Mouse (Mus musculus): ENCODE data around the gene Gla. TPM values are rescaled to one million over a fixed set of nuclear protein-coding genes. Genes with fewer than 3 reads are reported as not detected.

Gene Gla
- polyA plus RNA-seq, 1 experiment from 2014 or later: 5.1 TPM

DNA sequence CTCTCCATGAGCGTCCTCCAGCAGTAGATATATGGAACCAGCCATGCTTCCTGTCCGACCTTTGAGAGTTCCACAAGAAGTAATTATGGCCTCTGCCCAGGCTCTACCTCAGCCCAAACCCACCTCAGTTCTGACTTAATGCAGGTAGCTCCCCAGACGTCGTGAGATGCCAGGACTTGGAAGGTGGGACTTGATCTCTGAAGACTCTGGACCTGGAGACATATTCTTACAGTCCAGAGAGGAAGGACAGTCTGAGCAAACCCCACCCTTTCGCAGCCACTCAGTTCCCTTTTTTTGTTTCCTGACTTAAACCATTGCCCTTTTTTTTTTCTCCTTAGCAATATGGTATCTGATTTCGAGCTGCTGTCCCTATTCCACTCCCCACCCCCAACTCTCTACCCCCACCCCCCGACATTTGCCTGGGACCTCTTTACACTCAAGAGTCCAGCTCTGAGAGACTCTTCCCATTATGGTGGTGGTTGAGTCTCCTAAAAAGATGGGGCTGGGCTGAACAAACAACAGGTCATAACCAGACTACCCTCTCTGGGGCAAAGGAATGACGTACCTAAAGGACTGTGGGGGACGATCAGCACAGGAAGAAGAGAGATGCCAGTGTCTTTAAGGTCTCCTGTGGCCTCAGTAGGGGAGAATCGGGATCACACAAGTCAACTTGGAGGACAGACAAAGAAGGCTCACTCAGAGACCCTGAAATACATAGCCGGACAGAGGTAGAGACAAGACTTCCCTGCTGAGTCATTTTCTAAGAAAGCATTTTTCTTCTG, 17.8 kb downstream of the Gla start, which contains the start of gene Btk:
Gene Btk (minus strand): TSS at position 683 of the 782 bp plus-strand sequence.
- DNase-seq (ENCODE audit: low spot score): no peak
- WGBS: 84% methylated on average over 11 of the region's 11 CpGs
- H3K4me1 ChIP-seq (ENCODE audit: control insufficient read depth, insufficient read depth, low read length): no peaks in the 10 kb centered on the region
- no peak within 1 kb of the TSS for H3K27ac ChIP-seq (replicated peaks; ENCODE audit: low read depth, low read length)
- H3K9me3 ChIP-seq (ENCODE audit: control insufficient read depth, low read length): no peaks in the 10 kb centered on the region
- no peak within 1 kb of the TSS for H3K9ac ChIP-seq (ENCODE audit: low read length)
- H3K4me2 ChIP-seq (ENCODE audit: low read depth, severe bottlenecking): no peak within 1 kb of the TSS
- no peak within 1 kb of the TSS for H3K4me3 ChIP-seq (ENCODE audit: low read depth, low read length)
- no peaks in the 10 kb centered on the region for H3K27me3 ChIP-seq (ENCODE audit: control insufficient read depth, insufficient read depth, low read length)
- ATAC-seq (ENCODE audit: insufficient number of reproducible peaks, low FRiP score, low TSS enrichment, low read depth): no peak
- H3K36me3 ChIP-seq (ENCODE audit: control insufficient read depth, insufficient read depth, low read length): no peaks in the 10 kb centered on the region; the same call in 1 of the 2 replicates

DNA sequence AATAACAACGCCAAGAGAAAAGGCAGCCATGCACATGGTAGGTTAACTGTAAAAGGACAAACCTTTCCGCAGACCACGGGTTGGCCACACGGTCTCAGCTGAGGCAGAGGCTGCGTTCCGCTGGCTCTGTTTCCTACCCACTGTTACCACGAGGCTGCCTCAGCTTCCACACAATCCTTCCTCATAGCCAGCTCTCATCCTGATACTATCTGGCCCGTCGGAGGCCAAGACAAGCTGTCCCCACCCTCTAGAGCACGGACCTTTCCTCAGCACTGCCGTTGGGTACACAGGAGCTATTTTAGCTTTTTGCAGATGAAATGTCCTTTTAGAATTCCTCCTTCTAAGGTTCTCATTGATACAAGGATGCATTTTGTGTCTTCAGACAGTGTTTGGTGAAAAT, 18.7 kb downstream of the Gla start:
- no peaks in the 10 kb centered on the region for H3K9me3 ChIP-seq (ENCODE audit: control insufficient read depth, low read length)
- no peak overlapping the region for H3K4me3 ChIP-seq (ENCODE audit: low read depth, low read length)
- no peaks in the 10 kb centered on the region for H3K27me3 ChIP-seq (ENCODE audit: control insufficient read depth, insufficient read depth, low read length)
- no peaks in the 10 kb centered on the region for H3K36me3 ChIP-seq (ENCODE audit: control insufficient read depth, insufficient read depth, low read length)
- H3K27ac ChIP-seq (replicated peaks; ENCODE audit: low read depth, low read length): no peak overlapping the region
- WGBS: 92% methylated on average over 11 of the region's 11 CpGs
- H3K4me1 ChIP-seq (ENCODE audit: control insufficient read depth, insufficient read depth, low read length): no peaks in the 10 kb centered on the region
- ATAC-seq (ENCODE audit: insufficient number of reproducible peaks, low FRiP score, low TSS enrichment, low read depth) (no peak), DNase-seq (ENCODE audit: low spot score) (no peak)
- no peak overlapping the region for H3K4me2 ChIP-seq (ENCODE audit: low read depth, severe bottlenecking)
- no peak overlapping the region for H3K9ac ChIP-seq (ENCODE audit: low read length)

DNA sequence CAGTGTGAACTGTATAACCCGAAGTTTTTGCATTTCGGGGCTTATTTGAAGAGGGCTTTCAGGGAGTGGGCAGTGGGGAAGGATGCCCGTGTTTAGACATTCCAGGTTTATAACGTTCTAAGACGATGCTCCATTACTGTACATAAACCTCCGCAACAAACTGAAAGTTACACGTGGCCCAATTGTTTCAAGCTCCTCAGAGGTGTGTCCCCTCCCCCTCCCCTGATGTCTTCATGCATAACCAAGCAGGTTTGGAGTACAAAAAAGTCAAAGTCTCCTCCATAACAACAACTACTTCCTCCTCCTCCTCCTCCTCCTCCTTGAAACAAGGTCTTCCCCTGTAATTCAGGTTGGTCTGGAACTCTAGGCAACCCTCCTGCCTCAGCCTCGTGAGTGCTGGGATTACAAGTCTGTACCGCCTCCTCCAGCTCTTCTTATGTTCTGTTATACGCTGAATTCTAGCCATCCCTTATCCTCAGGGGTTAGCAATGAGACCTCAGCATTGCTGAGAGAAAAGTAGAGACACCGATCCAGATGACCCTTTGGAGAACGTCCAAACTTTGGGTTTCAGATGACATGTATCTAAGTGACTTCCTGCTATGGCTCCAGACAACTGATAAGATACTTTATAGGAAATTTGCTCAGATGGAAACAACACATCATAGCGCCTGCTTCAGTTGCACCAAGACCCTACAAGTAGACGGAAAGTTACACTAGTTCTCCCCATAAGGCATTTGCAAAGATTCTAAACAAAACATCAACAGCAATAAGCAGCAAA, 20.2 kb downstream of the Gla start:
- Histone ChIP-seq H3K27me3 (ENCODE audit: control insufficient read depth, insufficient read depth, low read length) (no peaks in the 10 kb centered on the region), H3K4me2 (ENCODE audit: low read depth, severe bottlenecking) (no peak overlapping the region), H3K9ac (ENCODE audit: low read length) (no peak overlapping the region), H3K9me3 (ENCODE audit: control insufficient read depth, low read length) (no peaks in the 10 kb centered on the region), H3K4me1 (ENCODE audit: control insufficient read depth, insufficient read depth, low read length) (no peaks in the 10 kb centered on the region), H3K27ac (replicated peaks; ENCODE audit: low read depth, low read length) (no peak overlapping the region), H3K36me3 (ENCODE audit: control insufficient read depth, insufficient read depth, low read length) (no peaks in the 10 kb centered on the region), H3K4me3 (ENCODE audit: low read depth, low read length) (no peak overlapping the region)
- 87% methylated on average over 14 of the region's 14 CpGs for WGBS
- DNase-seq (ENCODE audit: low spot score): no peak
- ATAC-seq (ENCODE audit: insufficient number of reproducible peaks, low FRiP score, low TSS enrichment, low read depth): no peak

DNA sequence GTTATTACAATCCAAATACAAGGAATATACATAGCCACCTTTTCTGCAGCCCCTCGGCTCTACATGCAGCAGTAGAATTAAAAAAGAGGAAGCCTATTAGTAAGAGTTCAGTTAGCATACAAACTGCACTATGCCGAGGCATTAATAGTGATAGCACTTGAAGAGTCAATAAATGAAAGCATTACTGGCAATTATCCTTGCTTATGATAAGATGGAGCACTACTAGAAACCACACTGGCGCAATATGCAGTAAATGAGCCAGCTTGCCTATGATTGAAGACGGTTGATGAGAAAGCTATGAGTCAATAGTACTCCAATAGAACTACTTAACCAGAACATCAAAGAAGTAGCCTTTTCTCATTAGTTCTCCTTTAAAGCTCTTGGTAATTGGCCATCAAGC, 23.0 kb downstream of the Gla start:
- no peak for DNase-seq (ENCODE audit: low spot score)
- no peak overlapping the region for H3K27ac ChIP-seq (replicated peaks; ENCODE audit: low read depth, low read length)
- ATAC-seq (ENCODE audit: insufficient number of reproducible peaks, low FRiP score, low TSS enrichment, low read depth): no peak

DNA sequence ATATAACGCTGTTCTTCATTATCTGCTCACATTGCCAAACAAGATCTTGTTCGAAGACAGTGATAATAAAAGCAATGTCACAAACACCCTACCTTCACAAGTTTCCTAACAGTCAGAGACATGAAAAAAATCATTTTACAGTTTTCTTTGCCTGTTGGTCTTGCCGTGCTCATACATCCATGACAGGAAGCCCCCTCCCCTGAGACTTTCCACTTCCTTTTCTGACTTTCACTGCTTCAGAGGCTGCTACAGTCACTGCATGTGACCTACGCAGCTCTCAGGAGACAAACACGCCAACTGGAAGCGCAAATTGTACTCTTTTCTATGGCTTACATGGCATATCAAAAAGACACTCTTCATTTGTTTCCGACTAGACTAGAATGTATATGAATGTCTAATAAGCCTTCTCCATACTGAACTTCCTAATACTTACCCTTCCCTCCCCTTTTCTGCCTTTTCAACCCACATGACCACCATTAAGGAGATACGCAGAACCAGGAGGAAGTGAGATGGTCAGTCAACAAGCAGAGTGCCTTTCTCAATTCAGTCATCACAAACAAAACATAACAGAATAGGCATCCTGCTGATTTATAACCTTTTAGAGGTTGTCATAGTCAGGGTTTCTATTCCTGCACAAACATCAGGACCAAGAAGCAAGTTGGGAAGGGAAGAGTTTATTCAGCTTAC, 34.2 kb downstream of the Gla start:
- no peak overlapping the region for H3K27ac ChIP-seq (replicated peaks; ENCODE audit: low read depth, low read length)
- no peak overlapping the region for H3K4me3 ChIP-seq (ENCODE audit: low read depth, low read length)
- WGBS: 87% methylated on average over 8 of the region's 8 CpGs
- no peak overlapping the region for H3K4me2 ChIP-seq (ENCODE audit: low read depth, severe bottlenecking)
- no peaks in the 10 kb centered on the region for H3K27me3 ChIP-seq (ENCODE audit: control insufficient read depth, insufficient read depth, low read length)
- DNase-seq (ENCODE audit: low spot score) (no peak), ATAC-seq (ENCODE audit: insufficient number of reproducible peaks, low FRiP score, low TSS enrichment, low read depth) (no peak)
- H3K4me1 ChIP-seq (ENCODE audit: control insufficient read depth, insufficient read depth, low read length): no peaks in the 10 kb centered on the region
- no peak overlapping the region for H3K9ac ChIP-seq (ENCODE audit: low read length)
- no peaks in the 10 kb centered on the region for H3K36me3 ChIP-seq (ENCODE audit: control insufficient read depth, insufficient read depth, low read length)
- H3K9me3 ChIP-seq (ENCODE audit: control insufficient read depth, low read length): no peaks in the 10 kb centered on the region

More for the DNA sequence above, 23.0 kb downstream of the Gla start:
- Histone ChIP-seq H3K4me1 (ENCODE audit: control insufficient read depth, insufficient read depth, low read length) (no peaks in the 10 kb centered on the region), H3K36me3 (ENCODE audit: control insufficient read depth, insufficient read depth, low read length) (no peaks in the 10 kb centered on the region), H3K9me3 (ENCODE audit: control insufficient read depth, low read length) (no peaks in the 10 kb centered on the region), H3K4me2 (ENCODE audit: low read depth, severe bottlenecking) (no peak overlapping the region), H3K4me3 (ENCODE audit: low read depth, low read length) (no peak overlapping the region), H3K9ac (ENCODE audit: low read length) (no peak overlapping the region), H3K27me3 (ENCODE audit: control insufficient read depth, insufficient read depth, low read length) (no peaks in the 10 kb centered on the region)
- 74% methylated on average over 4 of the region's 4 CpGs for WGBS

DNA sequence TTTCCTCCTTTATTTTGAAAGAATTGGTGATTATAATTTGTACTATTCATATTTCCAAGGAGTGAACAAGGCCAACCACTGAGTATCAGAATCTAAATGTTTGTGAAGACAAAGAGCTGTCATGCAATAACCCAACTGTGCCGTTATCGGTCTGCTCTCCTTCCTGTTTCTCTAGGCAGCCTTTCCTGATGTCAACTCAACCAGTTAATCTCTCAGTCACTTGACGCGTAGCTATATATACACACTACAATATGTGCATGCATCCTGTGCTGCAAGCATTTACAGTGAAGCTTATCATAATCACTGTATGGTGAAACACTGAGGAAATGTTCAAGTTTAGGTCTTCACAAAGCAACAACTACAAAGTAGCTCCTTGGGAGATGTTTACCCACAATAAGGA, 36.6 kb downstream of the Gla start:
- no peak for ATAC-seq (ENCODE audit: insufficient number of reproducible peaks, low FRiP score, low TSS enrichment, low read depth)
- H3K4me1 ChIP-seq (ENCODE audit: control insufficient read depth, insufficient read depth, low read length): no peaks in the 10 kb centered on the region
- no peaks in the 10 kb centered on the region for H3K9me3 ChIP-seq (ENCODE audit: control insufficient read depth, low read length)
- no peak overlapping the region for H3K4me2 ChIP-seq (ENCODE audit: low read depth, severe bottlenecking)
- no peaks in the 10 kb centered on the region for H3K36me3 ChIP-seq (ENCODE audit: control insufficient read depth, insufficient read depth, low read length)
- no peak overlapping the region for H3K27ac ChIP-seq (replicated peaks; ENCODE audit: low read depth, low read length)
- no peak overlapping the region for H3K4me3 ChIP-seq (ENCODE audit: low read depth, low read length)
- 84% methylated on average over 4 of the region's 4 CpGs for WGBS
- no peaks in the 10 kb centered on the region for H3K27me3 ChIP-seq (ENCODE audit: control insufficient read depth, insufficient read depth, low read length)
- no peak for DNase-seq (ENCODE audit: low spot score)
- H3K9ac ChIP-seq (ENCODE audit: low read length): no peak overlapping the region

DNA sequence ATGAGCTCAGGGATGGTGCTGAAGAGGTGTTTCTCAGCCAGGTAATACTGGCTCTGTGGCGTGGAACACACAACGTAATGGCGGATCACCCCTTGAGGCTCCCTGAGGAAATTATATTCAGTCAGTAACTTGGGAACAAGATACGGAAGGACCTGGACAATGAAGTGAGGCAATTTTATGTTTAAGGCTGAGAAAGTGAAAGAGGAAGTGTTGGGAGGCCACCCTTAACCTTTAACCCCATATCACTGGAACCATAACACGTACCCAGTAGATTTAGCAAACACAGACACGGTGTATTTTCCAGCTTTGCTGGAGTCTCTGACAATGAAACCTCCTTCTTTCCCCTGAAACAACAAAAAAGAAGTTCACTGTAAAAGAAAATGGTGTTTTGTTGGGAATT, 46.5 kb downstream of the Gla start:
- Histone ChIP-seq H3K4me2 (ENCODE audit: low read depth, severe bottlenecking) (no peak overlapping the region), H3K9me3 (ENCODE audit: control insufficient read depth, low read length) (no peaks in the 10 kb centered on the region), H3K27ac (replicated peaks; ENCODE audit: low read depth, low read length) (no peak overlapping the region), H3K4me1 (ENCODE audit: control insufficient read depth, insufficient read depth, low read length) (no peaks in the 10 kb centered on the region), H3K36me3 (ENCODE audit: control insufficient read depth, insufficient read depth, low read length) (no peaks in the 10 kb centered on the region), H3K9ac (ENCODE audit: low read length) (no peak overlapping the region), H3K27me3 (ENCODE audit: control insufficient read depth, insufficient read depth, low read length) (no peaks in the 10 kb centered on the region), H3K4me3 (ENCODE audit: low read depth, low read length) (no peak overlapping the region)
- ATAC-seq (ENCODE audit: insufficient number of reproducible peaks, low FRiP score, low TSS enrichment, low read depth) (no peak), DNase-seq (ENCODE audit: low spot score) (no peak)
- 80% methylated on average over 6 of the region's 6 CpGs for WGBS

DNA sequence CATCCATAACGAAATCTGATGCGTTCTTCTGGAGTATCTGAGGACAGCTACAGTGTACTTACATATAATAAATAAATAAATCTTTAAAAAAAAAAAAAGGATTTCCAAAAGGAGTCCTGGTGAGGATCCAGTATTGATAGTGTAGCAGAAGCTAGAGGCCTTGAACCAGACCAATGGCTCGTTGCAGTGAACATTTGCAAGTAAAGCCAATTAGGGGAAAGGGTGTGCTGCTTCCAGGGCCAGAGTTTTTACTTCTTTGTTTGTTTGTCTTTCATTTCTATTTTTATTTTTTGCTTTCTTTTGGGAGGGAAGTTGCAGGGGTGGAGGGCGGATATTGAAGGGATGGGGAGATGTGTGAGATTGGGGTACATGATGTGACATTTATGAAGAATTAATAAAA, 47.6 kb downstream of the Gla start:
- ATAC-seq (ENCODE audit: insufficient number of reproducible peaks, low FRiP score, low TSS enrichment, low read depth): no peak
- H3K9ac ChIP-seq (ENCODE audit: low read length): no peak overlapping the region
- no peak overlapping the region for H3K4me2 ChIP-seq (ENCODE audit: low read depth, severe bottlenecking)
- H3K27me3 ChIP-seq (ENCODE audit: control insufficient read depth, insufficient read depth, low read length): no peaks in the 10 kb centered on the region
- H3K36me3 ChIP-seq (ENCODE audit: control insufficient read depth, insufficient read depth, low read length): no peaks in the 10 kb centered on the region
- no peaks in the 10 kb centered on the region for H3K4me1 ChIP-seq (ENCODE audit: control insufficient read depth, insufficient read depth, low read length)
- 81% methylated on average over 4 of the region's 4 CpGs for WGBS
- no peak overlapping the region for H3K27ac ChIP-seq (replicated peaks; ENCODE audit: low read depth, low read length)
- no peak overlapping the region for H3K4me3 ChIP-seq (ENCODE audit: low read depth, low read length)
- H3K9me3 ChIP-seq (ENCODE audit: control insufficient read depth, low read length): no peaks in the 10 kb centered on the region
- DNase-seq (ENCODE audit: low spot score): no peak

Data from limb, embryonic 11.5 days (tissue).